Mouse (Mus musculus) gonadal fat pad, adult 2 months (tissue): ENCODE data around the gene Lrrc8d. TPM values are rescaled to one million over a fixed set of nuclear protein-coding genes. Genes with fewer than 3 reads are reported as not detected.
"Not testable (repeated sequence)": the region's sequence is repeated elsewhere in the genome, so short reads cannot be mapped to it uniquely, and the experiment has no call there.

ENCODE experiments used
- DNase-seq: peaks from one replicate; pipeline ENCODE4 v3.0.0-alpha.2; 2012; ENCODE audit warnings: low read depth
- polyA plus RNA-seq: library from polyadenylated mRNA; depleted of rRNA; stranded (reverse); fragments of >200 nt; gene quantifications from 2 replicates; pipeline ENCODE4 v1.2.3, GENCODE M21; 2012

The Lrrc8d gene
- polyA plus RNA-seq, 1 experiment = 9.1 TPM

GRCm38 (mm10) chr5:105684861-105685600 is 14.7 kb upstream of the Lrrc8d start:
- no peak for DNase-seq

- not testable (repeated sequence) for DNase-seq
These were observed 13.9 kb upstream of the Lrrc8d start for GRCm38 (mm10) chr5:105685780-105686305.

- DNase-seq = no peak
These were observed 13.3 kb upstream of the Lrrc8d start for GRCm38 (mm10) chr5:105686331-105686995.

- DNase-seq = no peak
These were observed 9.0 kb upstream of the Lrrc8d start for GRCm38 (mm10) chr5:105690502-105691454.

- no peak for DNase-seq
These were observed 8.1 kb upstream of the Lrrc8d start for GRCm38 (mm10) chr5:105691645-105692044.

GRCm38 (mm10) chr5:105694339-105694930 is 5.3 kb upstream of the Lrrc8d start:
- DNase-seq = no peak

- no peak for DNase-seq
These were observed 3.7 kb upstream of the Lrrc8d start for GRCm38 (mm10) chr5:105696049-105696448.

- DNase-seq = no peak
These were observed 1.9 kb upstream of the Lrrc8d start for GRCm38 (mm10) chr5:105697886-105698285.

- DNase-seq = no peak
These were observed 1.1 kb upstream of the Lrrc8d start for GRCm38 (mm10) chr5:105698694-105699093.

GRCm38 (mm10) chr5:105700070-105700851 is 492 bp downstream of the Lrrc8d start:
- DNase-seq = no peak

- no peak for DNase-seq
These were observed 1.6 kb downstream of the Lrrc8d start for GRCm38 (mm10) chr5:105701326-105701725.

- DNase-seq = no peak
These were observed 2.1 kb downstream of the Lrrc8d start for GRCm38 (mm10) chr5:105701844-105702243.

- no peak for DNase-seq
These were observed 3.0 kb downstream of the Lrrc8d start for GRCm38 (mm10) chr5:105702580-105703285.

GRCm38 (mm10) chr5:105703286-105703655 is 3.5 kb downstream of the Lrrc8d start:
- DNase-seq = no peak

- DNase-seq = no peak
These were observed 4.8 kb downstream of the Lrrc8d start for GRCm38 (mm10) chr5:105704573-105704972.

GRCm38 (mm10) chr5:105706635-105707034 is 6.9 kb downstream of the Lrrc8d start:
- DNase-seq = no peak

GRCm38 (mm10) chr5:105708276-105708675 is 8.5 kb downstream of the Lrrc8d start:
- no peak for DNase-seq

GRCm38 (mm10) chr5:105710473-105710872 is 10.7 kb downstream of the Lrrc8d start:
- DNase-seq = no peak

- no peak for DNase-seq
These were observed 14.7 kb downstream of the Lrrc8d start for GRCm38 (mm10) chr5:105714446-105714845.

- no peak for DNase-seq
These were observed 15.3 kb downstream of the Lrrc8d start for GRCm38 (mm10) chr5:105715095-105715494.
